Mouse (Mus musculus) CH12F3 (cell line): ENCODE results near the gene Trabd2b.

Experiments
- in situ Hi-C: fragments of 300-500 bp; cut with MboI; formaldehyde crosslinking; loops from 2 replicates; pipeline ENCODE4 v1.14.3; 2020; ENCODE audit warnings: low sequenced_read_pairs

The Trabd2b gene

DNA sequence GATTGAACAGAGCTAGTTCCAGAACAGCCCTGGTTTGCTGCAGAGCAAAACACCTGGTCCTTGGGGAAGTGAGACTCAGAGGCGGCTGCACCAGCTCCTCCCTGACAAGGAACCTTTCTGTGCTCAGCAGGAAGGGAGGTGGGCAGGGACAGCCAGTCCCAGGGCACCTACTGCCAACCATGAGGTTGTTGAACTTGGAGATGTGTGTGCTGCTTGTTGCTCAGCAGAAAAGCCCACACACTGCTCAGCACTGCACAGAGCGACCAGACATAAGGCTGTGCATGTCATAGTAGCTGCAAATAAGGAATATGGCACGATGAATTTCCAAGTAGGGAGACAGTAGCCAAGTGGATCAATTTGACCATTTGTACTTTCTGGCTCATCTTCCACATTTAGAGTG lies 81.2 kb downstream of the Trabd2b start:
- in situ Hi-C loops = no loop called here

DNA sequence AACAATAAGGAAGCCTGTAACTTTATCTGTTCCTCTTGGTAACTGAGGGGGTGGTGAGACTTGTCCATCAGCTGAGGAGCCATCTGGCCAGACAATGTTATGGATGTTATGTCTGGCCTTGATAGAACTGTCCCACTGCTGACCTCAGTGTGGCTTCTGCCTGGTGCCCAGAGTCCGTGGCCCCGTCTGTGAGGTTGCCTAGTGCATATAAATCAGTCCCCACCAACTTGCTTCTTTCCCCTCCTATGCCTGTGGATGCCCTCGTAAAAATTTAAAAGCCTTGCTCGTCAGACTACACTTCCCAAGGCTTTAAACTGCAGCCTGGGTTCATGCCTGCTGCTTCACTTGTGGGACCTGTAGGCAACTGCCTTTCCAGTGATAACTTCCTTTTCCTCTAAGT lies 85.6 kb downstream of the Trabd2b start:
- in situ Hi-C loops = no loop called here

DNA sequence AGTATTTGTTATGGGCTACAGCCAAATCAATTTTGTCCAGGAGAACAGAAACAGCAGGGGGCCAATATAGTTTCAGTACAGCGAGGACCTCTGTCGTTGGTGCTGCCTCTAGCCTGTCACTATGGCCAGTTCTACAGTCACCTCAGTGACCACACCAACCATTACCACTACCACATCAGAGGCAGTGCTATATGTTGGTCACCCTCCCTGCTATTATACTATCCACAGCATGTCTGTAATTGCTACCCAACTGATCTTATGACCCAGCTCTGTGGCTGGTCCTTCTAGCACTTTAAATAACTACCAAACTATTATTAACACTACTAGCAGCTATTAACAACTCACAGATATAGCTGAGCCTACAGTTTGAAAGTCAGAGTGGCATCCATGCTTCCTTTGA lies 87.5 kb downstream of the Trabd2b start:
- in situ Hi-C loops = no loop called here

DNA sequence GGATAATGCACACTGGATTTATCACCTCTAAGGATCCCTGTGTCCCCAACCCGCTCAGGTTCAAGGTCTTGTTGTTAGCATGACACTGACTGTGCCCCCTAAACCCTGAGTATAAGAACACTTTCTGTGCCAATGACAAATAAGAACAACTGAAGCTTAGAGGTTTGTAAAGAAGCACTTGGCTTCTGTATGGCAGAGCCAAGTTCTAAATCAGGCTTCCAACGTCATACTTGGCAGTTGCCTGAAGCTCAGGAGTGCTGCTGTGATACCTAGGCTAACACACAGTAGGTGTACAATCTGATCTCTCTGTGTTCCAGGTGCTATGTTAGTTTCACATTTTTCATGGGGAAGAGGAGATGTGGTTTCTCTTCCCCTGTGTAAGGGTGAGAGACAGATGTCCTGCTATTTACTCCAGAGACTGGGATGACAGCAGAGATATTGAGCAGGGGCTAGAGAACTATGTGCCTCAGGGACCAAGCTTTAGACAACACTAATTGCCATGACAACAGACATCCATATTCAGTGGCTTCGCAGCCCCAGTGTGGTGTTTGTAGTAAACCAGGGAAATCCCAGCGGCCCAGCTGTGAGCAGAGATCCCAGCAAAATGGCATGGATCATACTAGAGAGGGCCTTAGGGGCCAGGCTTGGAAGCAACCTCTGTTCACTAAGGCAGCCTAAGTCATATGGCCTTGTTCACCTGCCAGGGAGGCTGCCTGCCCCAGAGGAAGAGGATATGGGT lies 89.3 kb downstream of the Trabd2b start:
- in situ Hi-C loops = no loop called here

DNA sequence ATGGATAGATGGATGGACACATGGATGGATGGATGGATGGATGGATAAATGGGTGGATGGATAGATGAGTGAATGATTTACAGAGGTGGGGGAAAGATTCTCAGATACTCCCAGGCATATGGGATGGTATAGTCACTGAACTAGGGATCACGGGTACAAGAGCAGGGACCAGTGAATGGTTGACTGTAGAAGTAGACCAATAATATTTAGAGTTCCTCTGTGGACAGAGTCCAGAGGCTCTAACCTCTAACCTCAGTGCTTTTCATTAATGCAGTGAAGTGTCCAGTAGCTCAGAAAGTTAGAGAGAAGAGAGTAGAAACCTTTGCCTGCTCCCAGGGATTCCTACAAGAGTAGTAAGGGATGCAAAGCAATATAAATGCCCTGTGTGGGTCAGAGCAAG lies 93.1 kb downstream of the Trabd2b start:
- in situ Hi-C loops = no loop called here

DNA sequence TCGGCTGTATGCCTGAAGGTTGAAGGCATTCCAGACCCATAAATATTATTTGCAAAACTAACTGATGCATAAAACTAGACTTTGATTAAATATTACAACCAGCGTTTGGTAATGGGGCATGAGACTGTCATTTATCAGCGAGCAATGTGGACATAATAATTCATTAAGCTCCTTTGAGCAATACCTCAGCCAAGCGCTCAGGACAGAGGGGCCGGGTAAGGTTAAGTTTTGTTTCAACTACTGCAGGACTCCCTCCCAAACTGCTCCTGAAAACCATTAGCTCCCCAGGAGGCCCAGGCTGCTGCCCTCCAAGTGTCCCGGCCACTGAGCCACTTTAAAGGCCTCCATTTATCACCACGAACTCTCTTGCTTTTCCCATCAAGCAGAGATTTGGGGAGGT lies 93.8 kb downstream of the Trabd2b start:
- in situ Hi-C loops = no loop called here

DNA sequence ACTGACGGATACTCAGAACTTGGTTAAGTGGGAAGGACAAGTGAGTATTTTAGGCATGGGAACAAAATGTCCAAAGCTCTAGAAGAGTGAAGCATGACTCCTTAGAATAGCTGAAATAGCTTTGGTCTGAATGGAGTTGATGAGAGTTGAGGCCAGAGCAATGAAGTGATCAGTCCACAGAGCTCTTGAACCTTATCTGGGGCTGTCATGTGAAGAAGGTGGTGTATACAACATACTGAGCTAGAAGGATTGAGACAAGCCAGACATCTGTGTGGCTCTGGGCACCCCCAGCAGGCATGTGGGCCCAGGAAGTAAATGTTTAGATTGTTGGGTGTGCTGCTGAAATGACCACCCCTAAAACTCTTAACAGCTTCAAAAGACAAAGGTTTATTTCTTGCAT lies 94.5 kb downstream of the Trabd2b start:
- in situ Hi-C loops = no loop called here

DNA sequence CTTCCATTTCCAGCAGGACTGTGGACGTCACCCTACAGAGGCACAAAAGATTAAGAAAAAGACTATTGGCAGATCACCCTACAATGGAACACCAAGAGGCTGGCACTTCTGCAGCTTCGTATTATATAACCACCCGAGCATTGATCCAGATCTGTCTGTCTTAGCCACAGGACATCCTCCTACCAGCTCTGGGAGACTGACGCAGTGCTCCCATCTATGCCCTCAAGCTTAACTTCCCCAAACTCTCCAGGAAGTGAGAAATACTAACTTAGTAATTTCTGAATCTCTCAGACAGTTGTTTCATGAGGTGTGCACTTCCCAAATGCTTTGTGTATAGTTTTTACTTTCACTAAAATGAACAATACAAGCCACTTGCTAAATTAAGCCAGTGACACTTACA lies 95.1 kb downstream of the Trabd2b start:
- in situ Hi-C loops = no loop called here

DNA sequence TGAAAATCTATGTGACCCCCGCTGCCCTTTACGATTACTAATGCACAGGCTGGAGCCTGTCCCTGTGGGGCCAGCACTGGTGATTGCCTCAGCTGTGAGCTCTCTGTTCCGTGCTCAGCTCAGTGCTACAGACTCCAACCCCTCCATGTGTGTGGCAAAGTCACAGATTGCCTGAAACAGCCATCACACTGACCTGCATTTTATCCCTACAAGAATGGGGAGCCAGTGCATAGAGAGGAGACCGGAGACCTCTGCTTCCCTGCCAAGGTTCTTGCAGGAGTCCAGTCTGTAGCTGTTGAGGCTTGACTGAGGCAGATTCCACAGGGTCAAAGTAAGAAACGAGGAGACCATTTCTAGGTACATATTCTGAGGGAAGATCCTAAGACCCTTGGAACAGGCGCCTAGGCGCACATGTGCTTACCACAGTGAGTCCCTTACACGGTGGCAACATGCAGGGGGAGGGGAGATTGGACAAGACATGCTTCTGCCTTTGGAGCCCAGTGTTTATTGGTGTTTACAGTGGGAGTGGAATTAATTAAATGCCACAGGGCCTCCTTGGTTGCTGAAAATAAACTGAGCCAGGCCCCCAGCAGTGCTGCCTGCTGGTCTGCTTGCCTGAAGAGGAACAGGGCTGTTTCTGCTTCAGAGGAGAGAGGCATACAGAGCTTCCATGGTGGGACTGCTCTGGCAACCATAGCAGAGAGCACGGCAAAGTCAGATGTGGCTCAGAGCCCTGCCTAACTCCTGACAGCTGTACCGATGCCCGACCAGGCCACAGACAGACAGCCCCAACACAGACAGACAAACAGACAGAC lies 97.9 kb downstream of the Trabd2b start:
- in situ Hi-C loops = no loop called here

DNA sequence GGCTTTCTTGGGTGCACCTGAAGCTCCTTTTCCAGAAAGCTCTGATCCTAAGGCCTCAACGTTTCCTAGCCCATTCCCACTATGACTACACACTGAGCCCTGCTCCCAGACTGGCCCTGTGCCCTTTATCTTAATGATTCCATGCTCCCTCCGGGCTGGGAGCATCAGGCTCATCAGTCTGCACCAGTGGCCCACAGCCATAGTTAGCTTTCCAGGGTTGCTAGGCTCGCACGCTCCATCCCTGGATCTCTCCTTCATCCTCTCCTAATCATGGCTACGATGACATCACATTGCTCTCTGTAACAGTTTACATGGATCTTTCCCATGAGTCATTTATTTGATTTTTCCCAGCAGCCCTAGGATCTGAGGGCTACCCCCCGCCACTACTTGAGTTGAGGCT lies 103.1 kb downstream of the Trabd2b start:
- in situ Hi-C loops = no loop called here

DNA sequence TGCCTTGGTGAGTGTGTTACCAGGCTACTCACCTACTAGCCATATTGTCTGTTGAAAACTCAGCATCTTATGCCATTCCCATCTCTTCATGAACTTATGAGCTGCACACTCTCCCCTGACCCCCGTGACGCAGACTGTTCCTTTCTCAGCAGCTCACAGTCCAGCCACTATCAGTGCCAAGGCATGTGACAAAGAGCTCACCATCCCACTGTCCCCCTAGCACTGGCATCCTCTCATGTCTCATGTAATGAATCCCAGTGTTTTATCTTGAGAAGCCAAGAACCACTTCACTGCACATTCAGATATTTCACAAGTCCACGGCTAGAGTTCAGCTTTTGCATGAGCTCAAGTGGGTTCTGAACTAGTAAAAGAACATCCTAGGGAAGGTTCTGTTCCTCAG lies 105.1 kb downstream of the Trabd2b start:
- in situ Hi-C loops = no loop called here

DNA sequence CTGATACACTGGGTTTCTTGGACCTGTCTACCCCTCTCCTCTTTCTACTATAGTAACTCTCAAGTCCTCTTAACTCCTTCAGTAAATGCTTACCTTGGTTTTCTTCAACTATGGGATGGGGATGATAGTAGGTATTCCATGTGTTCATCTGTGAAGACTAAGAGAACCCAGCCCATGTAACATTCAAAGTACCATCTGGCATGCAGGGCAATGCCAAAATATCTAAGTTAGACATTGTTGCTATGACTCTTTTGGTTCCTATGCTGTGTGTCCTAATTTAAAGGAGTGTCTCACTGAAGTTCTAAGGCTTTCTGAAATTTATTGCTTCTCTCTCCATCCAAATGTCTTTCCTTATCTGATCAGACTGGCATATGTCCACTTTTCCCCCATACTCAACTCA lies 106.6 kb downstream of the Trabd2b start:
- in situ Hi-C loops = no loop called here

DNA sequence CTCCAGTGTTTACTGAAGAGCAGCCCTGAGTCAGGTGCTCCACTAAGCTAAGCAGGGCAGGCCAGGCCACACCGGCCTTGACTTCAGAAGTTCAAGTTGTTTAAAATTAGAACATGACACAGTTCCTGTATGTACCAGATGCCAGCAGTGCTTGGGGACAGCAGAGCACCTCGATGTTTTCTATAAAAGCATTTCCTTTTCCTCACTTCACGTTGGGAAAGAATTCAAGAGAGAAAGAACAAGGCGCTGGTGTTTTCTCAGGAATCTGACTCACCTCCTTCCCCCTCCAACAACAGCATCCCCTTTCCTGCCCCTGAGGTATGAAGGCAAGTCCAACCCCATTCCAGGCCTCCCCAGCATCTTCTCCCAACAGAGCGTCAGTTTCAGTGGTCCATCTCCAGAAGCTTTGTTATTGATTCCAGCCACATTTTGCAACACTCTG lies 108.8 kb downstream of the Trabd2b start:
- in situ Hi-C loops = no loop called here

DNA sequence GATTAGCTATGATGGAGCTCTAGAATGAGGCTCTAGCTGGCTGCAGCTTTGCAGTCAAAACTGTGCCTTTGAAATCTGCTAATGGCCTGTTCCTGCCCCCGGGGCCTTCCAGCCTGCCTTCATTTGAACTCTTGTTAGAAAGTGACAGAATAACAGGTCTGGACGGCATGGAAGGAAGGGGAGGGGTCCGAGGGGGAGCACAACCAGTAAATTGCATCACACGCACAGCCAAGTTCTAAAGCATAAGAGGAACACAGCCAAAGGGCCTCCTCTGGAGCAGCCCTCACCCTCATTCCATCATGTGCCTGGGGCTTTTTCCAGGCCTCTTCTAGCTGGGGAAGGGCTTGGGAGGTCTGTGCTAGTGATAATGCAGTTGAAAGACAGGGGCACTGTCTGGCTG lies 110.1 kb downstream of the Trabd2b start:
- in situ Hi-C loops = no loop called here

DNA sequence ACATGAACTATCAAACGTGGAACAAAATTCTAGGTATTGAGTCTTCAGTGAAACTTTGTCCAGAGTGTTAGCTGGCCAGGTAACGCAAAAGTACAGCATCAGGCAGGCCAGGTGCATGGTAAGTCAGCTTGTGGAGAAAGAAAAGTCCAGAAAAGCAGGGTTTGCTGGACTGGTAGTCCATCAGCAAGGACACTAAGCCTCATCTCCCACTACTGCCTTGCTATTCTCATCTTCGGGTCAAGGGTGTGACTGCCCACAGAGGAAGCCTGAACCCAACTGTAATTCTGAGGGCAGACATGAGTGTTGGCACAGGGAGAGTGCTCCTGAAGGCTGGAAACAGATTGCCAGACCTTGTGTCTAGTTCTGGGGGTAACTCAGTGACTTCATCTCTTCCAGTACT lies 111.5 kb downstream of the Trabd2b start:
- in situ Hi-C loops = no loop called here

DNA sequence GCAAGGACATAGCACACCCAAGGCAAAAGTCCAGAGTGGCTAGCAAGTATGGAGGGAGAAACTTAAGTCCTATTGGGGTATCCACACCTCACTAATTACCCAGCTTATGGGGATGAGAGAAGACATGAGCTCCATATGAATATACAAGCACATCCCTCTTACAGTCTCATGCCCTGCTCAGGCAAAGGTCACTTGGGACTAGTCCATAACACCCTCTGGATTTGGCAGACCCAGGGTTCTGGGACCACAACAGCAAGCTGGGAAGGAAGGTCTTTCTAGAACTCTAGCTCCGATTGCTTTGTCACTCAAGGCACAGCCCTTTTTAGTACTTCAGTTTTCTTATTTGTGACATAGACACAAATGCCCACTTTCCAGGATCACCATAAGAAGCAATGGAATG lies 112.0 kb downstream of the Trabd2b start:
- in situ Hi-C loops = no loop called here

DNA sequence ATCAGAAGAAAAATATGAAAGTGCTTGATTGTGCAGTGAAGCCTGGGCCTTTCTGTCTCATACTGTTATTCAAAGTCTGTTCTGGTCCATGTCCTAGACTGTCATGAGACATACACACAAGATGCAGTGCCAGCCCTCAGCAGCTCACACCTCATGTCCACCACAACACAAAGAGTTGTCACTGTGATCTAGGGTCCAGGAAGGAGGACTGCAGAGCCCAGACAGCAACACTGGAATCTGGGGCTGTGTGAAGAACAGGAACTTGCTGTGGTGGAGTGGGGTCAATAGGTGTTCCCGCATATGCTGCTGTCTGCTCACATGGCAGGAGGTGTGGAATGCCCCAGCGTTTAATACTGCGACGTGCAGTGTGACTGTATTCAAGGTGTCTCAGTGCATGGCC lies 112.8 kb downstream of the Trabd2b start:
- in situ Hi-C loops = no loop called here

DNA sequence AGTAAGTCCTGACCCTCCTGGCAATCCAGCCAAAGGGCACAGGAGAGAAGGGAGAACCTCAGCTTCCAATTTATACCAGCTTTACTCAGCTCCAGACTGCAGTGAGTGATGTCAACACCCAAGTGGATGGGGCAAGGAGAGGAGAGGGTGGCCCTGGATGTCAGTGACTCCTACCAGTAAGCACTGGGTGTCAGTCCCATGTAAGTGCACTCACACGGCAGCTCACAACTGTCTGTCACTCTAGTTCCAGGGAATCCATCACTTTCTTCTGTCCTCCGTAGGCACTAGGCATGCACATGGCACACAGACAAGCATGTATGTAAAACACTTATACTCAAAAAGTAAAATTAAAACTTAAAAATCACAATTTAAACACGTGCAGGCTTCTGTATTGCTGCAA lies 113.4 kb downstream of the Trabd2b start:
- in situ Hi-C loops = no loop called here

DNA sequence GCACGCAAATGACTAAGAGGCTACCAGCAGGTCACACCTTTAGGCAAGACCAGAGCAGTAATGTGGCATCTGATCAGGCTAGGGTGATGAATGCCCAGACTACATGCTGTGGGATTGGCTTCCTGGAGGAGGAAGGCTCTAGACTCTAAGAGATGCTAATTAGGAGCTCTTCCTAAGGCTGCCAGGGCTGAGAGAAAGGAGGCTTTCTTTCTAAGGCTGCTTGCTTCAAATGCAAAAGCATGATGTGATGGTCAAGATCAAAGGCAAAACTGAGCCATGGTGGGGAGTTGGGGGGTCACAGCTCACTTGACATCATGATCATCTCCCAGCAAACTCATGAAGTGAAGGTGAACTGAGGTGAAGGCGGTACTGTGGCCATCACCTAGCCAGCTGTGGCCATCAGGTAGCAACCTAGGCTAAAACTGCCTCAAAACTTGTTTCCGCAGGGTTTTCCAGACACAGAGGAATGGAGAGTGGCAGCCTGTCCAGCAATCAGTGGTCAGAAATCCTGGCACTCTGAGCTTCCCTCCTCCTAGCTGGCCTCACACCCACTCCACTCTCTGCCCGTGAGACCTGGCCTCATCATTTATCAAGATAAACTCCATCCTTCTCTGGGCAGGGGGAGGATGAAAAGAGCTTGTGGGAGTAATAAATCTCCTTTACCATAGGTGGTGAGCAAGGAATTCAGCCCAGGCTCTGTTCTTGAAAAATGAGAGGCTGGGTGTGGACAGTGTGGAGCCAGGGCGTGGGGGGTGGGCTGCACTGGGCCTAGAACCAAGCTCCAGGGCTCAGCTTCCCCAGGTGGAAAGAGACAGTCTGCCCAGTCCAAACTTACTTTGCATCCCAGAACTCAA lies 117.0 kb downstream of the Trabd2b start:
- in situ Hi-C loops = no loop called here

DNA sequence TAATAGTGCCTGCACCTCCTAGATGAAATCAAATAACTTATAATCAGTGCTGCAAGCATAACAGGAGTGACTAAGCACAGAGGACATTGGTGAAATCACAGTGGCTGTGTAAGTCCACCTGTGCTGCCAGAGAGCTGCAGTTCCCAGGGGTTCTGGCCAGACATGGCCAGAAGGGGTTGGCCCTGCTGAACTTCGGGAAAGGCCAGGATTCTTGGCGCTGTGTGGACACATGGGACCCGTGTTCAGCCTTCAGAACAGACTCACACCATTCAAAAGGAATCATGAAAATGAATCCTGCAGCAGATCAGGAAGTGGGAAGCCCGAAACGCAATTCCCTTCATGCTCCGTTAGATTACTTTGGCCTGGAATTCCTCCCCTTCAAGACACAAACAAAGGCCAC lies 125.1 kb downstream of the Trabd2b start:
- in situ Hi-C loops = no loop called here

DNA sequence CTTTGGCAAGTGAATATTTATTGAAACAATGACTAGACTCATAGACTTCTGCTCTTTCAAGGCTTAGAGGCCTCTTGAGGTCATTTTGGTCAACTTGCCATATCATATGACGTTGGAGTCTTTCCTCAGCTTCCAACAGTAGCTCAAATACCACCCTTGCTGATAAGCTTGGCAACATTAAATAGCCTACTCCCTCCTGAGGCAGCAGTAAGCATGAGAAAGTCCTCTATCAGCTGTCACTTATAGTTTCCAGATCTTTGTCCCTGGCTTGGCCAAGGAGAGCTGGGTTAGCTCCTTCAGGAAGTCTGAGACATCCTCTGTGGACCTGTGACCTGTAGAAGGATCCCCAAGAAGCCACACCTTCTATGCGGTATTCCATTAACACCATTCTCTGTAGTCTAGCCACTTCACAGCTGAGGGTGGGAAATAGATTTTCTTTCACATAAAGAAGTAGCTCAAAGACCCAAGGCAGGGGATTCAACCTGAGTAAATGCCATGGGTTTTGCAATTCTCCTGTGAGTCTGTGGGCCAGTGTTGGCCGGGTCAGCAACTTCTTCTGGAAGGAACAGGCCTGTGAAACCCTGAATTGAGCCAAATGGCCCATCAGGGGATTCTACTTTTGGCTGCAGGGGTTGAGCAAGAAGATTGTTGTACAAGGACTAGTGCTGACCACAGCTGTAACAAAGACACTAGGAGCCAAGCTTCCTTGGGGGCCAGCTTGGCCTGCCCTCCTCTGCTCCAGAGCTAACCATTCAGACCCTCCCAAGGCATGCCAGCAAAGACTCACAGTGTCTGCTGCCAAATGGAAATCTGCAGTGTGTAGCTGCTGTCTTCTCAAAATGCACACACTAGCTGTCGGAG lies 127.6 kb downstream of the Trabd2b start:
- in situ Hi-C loops = no loop called here
